Mouse (Mus musculus) limb, embryonic 14.5 days (tissue): ENCODE results near the gene Ncbp1. TPM values are rescaled to one million over a fixed set of nuclear protein-coding genes. Genes with fewer than 3 reads are reported as not detected.

Source experiments
- ATAC-seq: fragments of 200-750 bp; cut with Nextera tagmentation; 2 replicates; pipeline ENCODE4 v1.8.0; 2017; ENCODE audit warnings: low read depth, moderate number of reproducible peaks, moderate TSS enrichment; ENCODE audit not compliant: low FRiP score
- DNase-seq: peaks from one replicate; pipeline ENCODE4 v3.0.0-alpha.2; 2015; ENCODE audit warnings: low spot score
- H3K27ac ChIP-seq: fragments of 300-500 bp; sonication (generic); replicated peaks from 2 replicates; pipeline ENCODE4 v1.5.1; 2014; ENCODE audit warnings: low read depth, mild to moderate bottlenecking, low read length, moderate library complexity, mixed read lengths
- H3K27me3 ChIP-seq: fragments of 300-500 bp; sonication (generic); 2 replicates; pipeline ENCODE4 v1.6.1; 2014; ENCODE audit warnings: low read length, mixed read lengths; ENCODE audit not compliant: control insufficient read depth, insufficient read depth
- H3K36me3 ChIP-seq: fragments of 300-500 bp; sonication (generic); 2 replicates; pipeline ENCODE4 v1.6.1; 2014; ENCODE audit warnings: mild to moderate bottlenecking, low read length, moderate library complexity, mixed read lengths; ENCODE audit not compliant: control insufficient read depth, insufficient read depth
- H3K4me1 ChIP-seq: fragments of 300-500 bp; sonication (generic); 2 replicates; pipeline ENCODE4 v1.6.1; 2014; ENCODE audit warnings: antibody characterized with exemption, low read length, mixed read lengths; ENCODE audit not compliant: control insufficient read depth, insufficient read depth
- H3K4me2 ChIP-seq: fragments of 300-500 bp; sonication (generic); replicated peaks from 2 replicates; pipeline ENCODE4 v1.6.1; 2014; ENCODE audit warnings: low read depth, mild to moderate bottlenecking, low read length, moderate library complexity; ENCODE audit not compliant: severe bottlenecking
- H3K4me3 ChIP-seq: fragments of 300-500 bp; sonication (generic); replicated peaks from 2 replicates; pipeline ENCODE4 v1.5.1; 2014; ENCODE audit warnings: low read length
- H3K9ac ChIP-seq: fragments of 300-500 bp; sonication (generic); 2 replicates; pipeline ENCODE4 v1.6.1; 2014; ENCODE audit warnings: mild to moderate bottlenecking, low read depth, low read length, moderate library complexity; ENCODE audit not compliant: severe bottlenecking
- H3K9me3 ChIP-seq: fragments of 300-500 bp; sonication (generic); 2 replicates; pipeline ENCODE4 v1.6.1; 2016; ENCODE audit warnings: low read length; ENCODE audit not compliant: control insufficient read depth
- POLR2A ChIP-seq: fragments of 200-500 bp; IDR thresholded peaks from 2 replicates; pipeline ENCODE4 v1.8.0; 2012; ENCODE audit warnings: inconsistent platforms, mild to moderate bottlenecking, moderate library complexity, borderline replicate concordance; ENCODE audit not compliant: insufficient read depth, insufficient read length; ENCODE audit errors: extremely low read depth
- WGBS: fragments of 180-500 bp; shearing (Covaris S2); extraction: QIAGEN DNeasy Blood & Tissue Kit; methylation state at CpG from one replicate; pipeline ENCODE4 v1.1.7; 2014; 5-methylcytosine and 5-hydroxymethylcytosine counted together
- polyA plus RNA-seq, 2 experiments: library from polyadenylated mRNA; depleted of rRNA in 1 of 2; stranded (reverse) in 1 of 2; unstranded in 1 of 2; fragments of >200 nt; fragmentation: Nextera tagmentation in 1 of 2; extraction: Ambion mirVana in 1 of 2; gene quantifications; 2 replicates each; pipeline versions ENCODE4 v1.2.1 to v1.2.3; 2012 to 2014

The Ncbp1 gene
- 54.3 and 75.2 TPM in 2 replicates for polyA plus RNA-seq (2012; rRNA removed)
- polyA plus RNA-seq (2014; fragmentation: Nextera tagmentation; extraction: Ambion mirVana), result 74.0 and 79.7 TPM in 2 replicates

GRCm38 (mm10) chr4:46138287-46139222, at the start of gene Ncbp1, which contains the start of gene Tstd2:
Ncbp1 (plus strand) TSS chr4:46138613.
Tstd2 (minus strand) TSS chr4:46138694.
- Histone ChIP-seq H3K36me3 (peaks cover 23% of the 10 kb centered on the region), H3K4me3 (peak within 1 kb of the TSS; percentile 97), H3K27ac (peak within 1 kb of the TSS; percentile 96), H3K4me2 (peak within 1 kb of the TSS; percentile 67), H3K4me1 (peaks cover 16% of the 10 kb centered on the region), H3K9ac (peak within 1 kb of the TSS; percentile 92), H3K9me3 (no peaks in the 10 kb centered on the region), H3K27me3 (no peaks in the 10 kb centered on the region)
- DNase-seq (peak; percentile 89), ATAC-seq (peak; percentile 91)
- TF ChIP-seq POLR2A, result peak; percentile 67; the same call in 1 of the 2 replicates
- 0% methylated on average over 68 of the region's 90 CpGs for WGBS

- H3K9me3 ChIP-seq, result no peaks in the 10 kb centered on the region
- no peaks in the 10 kb centered on the region for H3K27me3 ChIP-seq
- no peaks in the 10 kb centered on the region for H3K36me3 ChIP-seq
- no peak overlapping the region for H3K4me3 ChIP-seq
- DNase-seq, result no peak
- TF ChIP-seq POLR2A, result no peak
- H3K27ac ChIP-seq, result no peak overlapping the region
- no peaks in the 10 kb centered on the region for H3K4me1 ChIP-seq
- no peak for ATAC-seq
- no peak overlapping the region for H3K4me2 ChIP-seq
- WGBS, result 81% methylated on average over 14 of the region's 14 CpGs
- H3K9ac ChIP-seq, result no peak overlapping the region
Measured at GRCm38 (mm10) chr4:46089524-46090125, 48.8 kb upstream of the Ncbp1 start.

GRCm38 (mm10) chr4:46092429-46093076, 45.9 kb upstream of the Ncbp1 start:
- no peak overlapping the region for H3K4me2 ChIP-seq
- no peak overlapping the region for H3K9ac ChIP-seq
- no peak overlapping the region for H3K27ac ChIP-seq
- no peaks in the 10 kb centered on the region for H3K9me3 ChIP-seq
- ATAC-seq (no peak), DNase-seq (no peak)
- TF ChIP-seq POLR2A, result no peak
- 80% methylated on average over 5 of the region's 5 CpGs for WGBS
- H3K4me1 ChIP-seq, result no peaks in the 10 kb centered on the region
- no peaks in the 10 kb centered on the region for H3K36me3 ChIP-seq
- no peak overlapping the region for H3K4me3 ChIP-seq
- H3K27me3 ChIP-seq, result no peaks in the 10 kb centered on the region

GRCm38 (mm10) chr4:46094916-46095825, 43.2 kb upstream of the Ncbp1 start:
- Histone ChIP-seq H3K27ac (no peak overlapping the region), H3K27me3 (no peaks in the 10 kb centered on the region), H3K9ac (no peak overlapping the region), H3K4me3 (no peak overlapping the region), H3K36me3 (no peaks in the 10 kb centered on the region), H3K9me3 (no peaks in the 10 kb centered on the region), H3K4me2 (no peak overlapping the region), H3K4me1 (no peaks in the 10 kb centered on the region)
- WGBS, result 61% methylated on average over 15 of the region's 15 CpGs
- DNase-seq (peak; percentile 49), ATAC-seq (0 out of 2 replicates have a peak, but pooled peaks have one; percentile 31)
- no peak for TF ChIP-seq POLR2A
